Mouse (Mus musculus) ES-Bruce4 (cell line): ENCODE measurements around the gene Usp46. TPM values are rescaled to one million over a fixed set of nuclear protein-coding genes. Genes with fewer than 3 reads are reported as not detected.

Source experiments
- H3K27ac ChIP-seq: 2 replicates; pipeline ENCODE4 v1.5.1; 2012; ENCODE audit warnings: low read length, inconsistent platforms; ENCODE audit not compliant: insufficient read depth
- H3K27me3 ChIP-seq: 2 replicates; pipeline ENCODE4 v1.6.1; 2012; ENCODE audit warnings: mild to moderate bottlenecking, low read length, inconsistent platforms; ENCODE audit not compliant: control insufficient read depth, poor library complexity, insufficient read depth, severe bottlenecking
- H3K36me3 ChIP-seq: 2 replicates; pipeline ENCODE4 v1.6.1; 2012; ENCODE audit warnings: inconsistent platforms, mild to moderate bottlenecking, low read length, moderate library complexity; ENCODE audit not compliant: control insufficient read depth, poor library complexity, insufficient read depth, severe bottlenecking
- H3K4me1 ChIP-seq: one replicate; pipeline ENCODE4 v1.8.1; 2011; ENCODE audit warnings: low read length; ENCODE audit not compliant: control insufficient read depth, insufficient read depth
- H3K4me3 ChIP-seq: 2 replicates; pipeline ENCODE4 v1.5.1; 2011; ENCODE audit warnings: low read depth, mild to moderate bottlenecking, low read length
- H3K9ac ChIP-seq: 2 replicates; pipeline ENCODE4 v1.6.1; 2012; ENCODE audit warnings: low read depth, mild to moderate bottlenecking, inconsistent platforms; ENCODE audit not compliant: poor library complexity, severe bottlenecking
- H3K9me3 ChIP-seq: replicated peaks from 2 replicates; pipeline ENCODE4 v1.6.1; 2012; ENCODE audit warnings: mild to moderate bottlenecking, low read length, inconsistent platforms; ENCODE audit not compliant: control insufficient read depth, poor library complexity, insufficient read depth, severe bottlenecking
- CTCF ChIP-seq: IDR thresholded peaks from one replicate; pipeline ENCODE4 v1.8.1; 2011; ENCODE audit warnings: low read depth, low read length
- EP300 ChIP-seq: IDR thresholded peaks from 2 replicates; pipeline ENCODE4 v1.6.1; 2011; ENCODE audit warnings: low read depth, low read length; ENCODE audit not compliant: insufficient read depth
- POLR2A ChIP-seq: IDR thresholded peaks from one replicate; pipeline ENCODE4 v1.8.1; 2011; ENCODE audit warnings: low read length; ENCODE audit not compliant: insufficient read depth
- polyA plus RNA-seq: library from polyadenylated mRNA; stranded (reverse); fragments of >200 nt; gene quantifications from 2 replicates; pipeline ENCODE4 v1.2.4, GENCODE M21; 2011; ENCODE audit warnings: low read depth; ENCODE audit not compliant: missing spikeins, insufficient read depth, insufficient read length

Gene Usp46
- polyA plus RNA-seq, 1 experiment: 52.4 TPM

GRCm38 (mm10) chr5:73958096-73958495 lies 110.1 kb downstream of the Usp46 start:
- H3K27me3 ChIP-seq: no peaks in the 10 kb centered on the region; the same call in 1 of the 2 replicates
- no peaks in the 10 kb centered on the region; the same call in 1 of the 2 replicates for H3K9me3 ChIP-seq
- H3K4me1 ChIP-seq: no peaks in the 10 kb centered on the region
- no peak overlapping the region for H3K9ac ChIP-seq
- no peaks in the 10 kb centered on the region for H3K36me3 ChIP-seq
- TF ChIP-seq CTCF (no peak), POLR2A (no peak), EP300 (no peak)
- H3K4me3 ChIP-seq: no peak overlapping the region
- H3K27ac ChIP-seq: no peak overlapping the region

DNA sequence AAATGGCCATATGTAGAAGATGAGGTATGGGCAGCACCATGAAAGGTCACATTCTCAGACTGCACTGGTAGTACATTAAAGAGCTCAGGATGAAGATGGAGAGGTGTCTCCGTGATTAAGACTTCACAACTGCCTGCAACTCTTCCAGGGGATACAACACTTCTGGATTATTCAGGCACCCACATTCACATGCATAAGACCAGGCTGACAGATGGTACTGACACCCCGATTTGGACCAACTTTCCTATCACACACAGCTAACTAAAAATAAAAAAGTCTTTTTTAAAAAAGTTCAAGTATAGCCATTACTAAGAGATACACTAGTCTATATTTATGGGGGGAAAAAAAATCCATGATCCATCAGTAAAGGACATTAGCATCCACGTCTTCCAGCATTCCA lies 112.5 kb downstream of the Usp46 start:
- Histone ChIP-seq H3K27ac (no peak overlapping the region), H3K9ac (no peak overlapping the region), H3K27me3 (no peaks in the 10 kb centered on the region; the same call in 1 of the 2 replicates), H3K4me1 (no peaks in the 10 kb centered on the region), H3K4me3 (no peak overlapping the region), H3K36me3 (no peaks in the 10 kb centered on the region), H3K9me3 (no peaks in the 10 kb centered on the region)
- TF ChIP-seq CTCF (no peak), POLR2A (no peak), EP300 (no peak)

- no peak for TF ChIP-seq EP300
- no peak for TF ChIP-seq POLR2A
- no peak for TF ChIP-seq CTCF
- no peak overlapping the region for H3K27ac ChIP-seq
- H3K36me3 ChIP-seq: no peaks in the 10 kb centered on the region
- no peaks in the 10 kb centered on the region for H3K9me3 ChIP-seq
- no peak overlapping the region for H3K4me3 ChIP-seq
- H3K9ac ChIP-seq: no peak overlapping the region
- H3K4me1 ChIP-seq: no peaks in the 10 kb centered on the region
- H3K27me3 ChIP-seq: no peaks in the 10 kb centered on the region; the same call in 1 of the 2 replicates
These were observed 113.2 kb downstream of the Usp46 start for GRCm38 (mm10) chr5:73955005-73955404.

DNA sequence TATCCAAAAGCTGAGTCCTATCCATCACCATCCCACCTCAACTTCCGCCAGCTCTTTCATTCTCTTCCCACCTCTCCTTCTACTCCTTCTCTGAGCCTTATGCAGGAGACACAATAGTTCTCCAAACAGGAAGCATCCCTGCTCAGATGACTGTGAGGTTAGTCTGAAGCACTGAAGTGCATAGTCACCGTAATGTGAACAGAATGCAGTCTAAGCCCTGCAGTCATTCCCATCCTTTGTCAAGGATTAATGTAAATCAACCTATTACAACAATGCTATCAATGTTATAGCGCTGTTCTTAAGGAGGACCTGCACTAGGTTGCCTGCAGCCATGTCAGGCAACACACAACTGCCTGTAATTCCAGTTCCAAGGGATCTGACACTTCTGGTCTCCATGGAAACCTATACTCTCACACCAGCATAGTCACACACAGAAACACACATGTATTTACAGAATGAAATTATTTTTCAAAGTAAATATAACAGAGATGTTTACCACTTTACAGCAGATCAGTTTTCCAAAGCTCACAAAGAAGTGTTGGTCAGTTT lies 115.1 kb downstream of the Usp46 start:
- Histone ChIP-seq H3K27ac (no peak overlapping the region), H3K4me3 (no peak overlapping the region), H3K9me3 (peaks cover 6% of the 10 kb centered on the region), H3K4me1 (no peaks in the 10 kb centered on the region), H3K27me3 (no peaks in the 10 kb centered on the region; the same call in 1 of the 2 replicates), H3K9ac (no peak overlapping the region), H3K36me3 (no peaks in the 10 kb centered on the region; the same call in 1 of the 2 replicates)
- TF ChIP-seq POLR2A (no peak), CTCF (no peak), EP300 (no peak)

- Histone ChIP-seq H3K4me1 (no peaks in the 10 kb centered on the region), H3K9me3 (peaks cover 21% of the 10 kb centered on the region), H3K9ac (no peak overlapping the region), H3K4me3 (no peak overlapping the region), H3K27me3 (no peaks in the 10 kb centered on the region; the same call in 1 of the 2 replicates), H3K36me3 (peaks cover 9% of the 10 kb centered on the region), H3K27ac (no peak overlapping the region)
- no peak for TF ChIP-seq CTCF
- no peak for TF ChIP-seq POLR2A
These were observed 116.6 kb downstream of the Usp46 start for GRCm38 (mm10) chr5:73951649-73952000.

GRCm38 (mm10) chr5:73950809-73951648 lies 117.2 kb downstream of the Usp46 start:
- Histone ChIP-seq H3K27me3 (no peaks in the 10 kb centered on the region; the same call in 1 of the 2 replicates), H3K4me3 (no peak overlapping the region), H3K27ac (no peak overlapping the region), H3K4me1 (no peaks in the 10 kb centered on the region), H3K9ac (no peak overlapping the region), H3K9me3 (peaks cover 21% of the 10 kb centered on the region), H3K36me3 (peaks cover 9% of the 10 kb centered on the region)
- TF ChIP-seq CTCF: no peak
- no peak for TF ChIP-seq EP300
- TF ChIP-seq POLR2A: no peak

Other genes with a start within 250 kb of the Usp46 start
- 8.0 and 8.1 TPM in 2 replicates for gene Rasl11b, start 126.9 kb upstream of the Usp46 start, polyA plus RNA-seq